Mouse (Mus musculus): ENCODE measurements at regions not wholly inside any gene's neighbourhood (a gene's known extent, or its start where the extent isn't known, plus 50 kb on each side); places are given as distances from the start of the nearest gene placed in this dataset.

- TF ChIP-seq CTCF (conservative IDR thresholded peaks at IDR 0.05; ENCODE audit: low read length): no peak
- TF ChIP-seq NANOG (IDR thresholded peaks at IDR 0.05; ENCODE audit: borderline replicate concordance, low read length): no peak
- no peak for TF ChIP-seq POU5F1 (IDR thresholded peaks at IDR 0.05; ENCODE audit: borderline replicate concordance, low read length)
Measured at GRCm38 (mm10) chr7:124487326-124487725, 504.7 kb downstream of the Hs3st4 start.
